Mouse (Mus musculus) right cerebral cortex, adult 2 months (tissue): ENCODE data around the gene Chd8.
"Not testable (repeated sequence)": the region's sequence is repeated elsewhere in the genome, so short reads cannot be mapped to it uniquely, and the experiment has no call there.

ENCODE experiments used
- DNase-seq, 2 experiments: peaks; one replicate each; pipeline ENCODE4 v3.0.0; 2021 to 2022; ENCODE audit warnings: low spot score in 2 of 2

The Chd8 gene

GRCm38 (mm10) chr14:52257484-52258213 is at the start of gene Chd8:
Gene Chd8, minus strand, starts transcription at chr14:52257780.
- peak; percentile 97 to 98 for DNase-seq

- DNase-seq, result no peak
Measured at GRCm38 (mm10) chr14:52306100-52306499, 48.5 kb upstream of the Chd8 start.

GRCm38 (mm10) chr14:52304644-52305271 is 47.2 kb upstream of the Chd8 start, which contains the start of gene Mettl3:
Gene Mettl3, minus strand, starts transcription at chr14:52305128.
- peak; percentile 94 to 96 for DNase-seq

GRCm38 (mm10) chr14:52303517-52303916 is 45.9 kb upstream of the Chd8 start:
- not testable (repeated sequence) for DNase-seq

- DNase-seq, result no peak
Measured at GRCm38 (mm10) chr14:52295558-52296264, 38.1 kb upstream of the Chd8 start.

- no peak for DNase-seq
Measured at GRCm38 (mm10) chr14:52284191-52284590, 26.6 kb upstream of the Chd8 start.

- no peak for DNase-seq
Measured at GRCm38 (mm10) chr14:52283629-52284028, 26.0 kb upstream of the Chd8 start.

GRCm38 (mm10) chr14:52279747-52280120 is 22.2 kb upstream of the Chd8 start:
- DNase-seq, result no peak

GRCm38 (mm10) chr14:52278932-52279746 is 21.6 kb upstream of the Chd8 start, which contains the start of the genes Tox4 and Rab2b:
Gene Tox4, plus strand, starts transcription at chr14:52279146.
Gene Rab2b, minus strand, starts transcription at chr14:52279545.
- DNase-seq, result peak; percentile 100

- no peak for DNase-seq
Measured at GRCm38 (mm10) chr14:52277210-52277609, 19.6 kb upstream of the Chd8 start.

GRCm38 (mm10) chr14:52272781-52273180 is 15.2 kb upstream of the Chd8 start:
- no peak for DNase-seq

- DNase-seq, result peak; percentile 29 to 39
Measured at GRCm38 (mm10) chr14:52256311-52257175, 1.0 kb downstream of the Chd8 start.

- DNase-seq, result no peak
Measured at GRCm38 (mm10) chr14:52246129-52246528, 11.5 kb downstream of the Chd8 start.

- DNase-seq, result no peak
Measured at GRCm38 (mm10) chr14:52244690-52245042, 12.9 kb downstream of the Chd8 start.

GRCm38 (mm10) chr14:52244041-52244689 is 13.4 kb downstream of the Chd8 start:
- DNase-seq, result peak; percentile 99 to 100

GRCm38 (mm10) chr14:52236216-52236615 is 21.4 kb downstream of the Chd8 start:
- DNase-seq, result no peak

GRCm38 (mm10) chr14:52235165-52235564 is 22.4 kb downstream of the Chd8 start:
- no peak for DNase-seq

GRCm38 (mm10) chr14:52232249-52232648 is 25.3 kb downstream of the Chd8 start:
- DNase-seq, result no peak

- no peak for DNase-seq
Measured at GRCm38 (mm10) chr14:52225972-52226371, 31.6 kb downstream of the Chd8 start.

GRCm38 (mm10) chr14:52217261-52217660 is 40.3 kb downstream of the Chd8 start:
- DNase-seq, result no peak
